Mouse (Mus musculus) erythroblast, adult 5-6 weeks (primary cell): Measurements from ENCODE around the gene Ifngr2. TPM values are rescaled to one million over a fixed set of nuclear protein-coding genes. Genes with fewer than 3 reads are reported as not detected.
"Not testable (repeated sequence)": the region's sequence is repeated elsewhere in the genome, so short reads cannot be mapped to it uniquely, and the experiment has no call there.

ENCODE experiments used
- ATAC-seq: replicated peaks from 2 replicates; pipeline ENCODE4 v1.8.0; 2016; ENCODE audit warnings: moderate number of reproducible peaks, mild to moderate bottlenecking, moderate TSS enrichment, inconsistent platforms; ENCODE audit not compliant: poor library complexity, low FRiP score, severe bottlenecking
- total RNA-seq, 2 experiments: library from RNA; stranded (forward) in 1 of 2; stranded (reverse) in 1 of 2; fragments of 150-400 nt in 1 of 2; fragments of 200-764, 138-1000 nt in 1 of 2; gene quantifications; 2 replicates each; pipeline versions ENCODE4 v1.2.3 to v1.2.4; 2015 to 2017; ENCODE audit warnings: low replicate concordance in 2 of 2

Ifngr2 gene
- 6.7 and 13.3 TPM in 2 replicates for total RNA-seq (2015; ENCODE audit: low replicate concordance)
- 3.9 and 6.4 TPM in 2 replicates for total RNA-seq (2017; ENCODE audit: low replicate concordance)

- ATAC-seq: peak; percentile 74
Measured at GRCm38 (mm10) chr16:91546836-91547741, at the start of gene Ifngr2. Ifngr2 (plus strand) TSS chr16:91547072.

- no peak for ATAC-seq
Measured at GRCm38 (mm10) chr16:91498041-91498440, 48.8 kb upstream of the Ifngr2 start.

GRCm38 (mm10) chr16:91504701-91505100, 42.2 kb upstream of the Ifngr2 start:
- ATAC-seq: no peak

GRCm38 (mm10) chr16:91505116-91505601, 41.7 kb upstream of the Ifngr2 start:
- ATAC-seq: no peak

- ATAC-seq: no peak
Measured at GRCm38 (mm10) chr16:91506396-91506795, 40.5 kb upstream of the Ifngr2 start.

GRCm38 (mm10) chr16:91512161-91512787, 34.6 kb upstream of the Ifngr2 start:
- peak; percentile 83 for ATAC-seq

- no peak for ATAC-seq
Measured at GRCm38 (mm10) chr16:91513099-91513498, 33.8 kb upstream of the Ifngr2 start.

GRCm38 (mm10) chr16:91517020-91517419, 29.9 kb upstream of the Ifngr2 start:
- peak; percentile 56 for ATAC-seq

- ATAC-seq: no peak
Measured at GRCm38 (mm10) chr16:91522040-91522439, 24.8 kb upstream of the Ifngr2 start.

GRCm38 (mm10) chr16:91522479-91523309, 24.2 kb upstream of the Ifngr2 start:
- no peak for ATAC-seq

- no peak for ATAC-seq
Measured at GRCm38 (mm10) chr16:91524206-91524605, 22.7 kb upstream of the Ifngr2 start.

- no peak for ATAC-seq
Measured at GRCm38 (mm10) chr16:91526274-91526673, 20.6 kb upstream of the Ifngr2 start.

- ATAC-seq: no peak
Measured at GRCm38 (mm10) chr16:91527051-91527450, 19.8 kb upstream of the Ifngr2 start.

GRCm38 (mm10) chr16:91527500-91527899, 19.4 kb upstream of the Ifngr2 start:
- ATAC-seq: no peak

- peak; percentile 47 for ATAC-seq
Measured at GRCm38 (mm10) chr16:91528578-91528977, 18.3 kb upstream of the Ifngr2 start.

- ATAC-seq: not testable (repeated sequence)
Measured at GRCm38 (mm10) chr16:91530830-91531229, 16.0 kb upstream of the Ifngr2 start.

GRCm38 (mm10) chr16:91531856-91532255, 15.0 kb upstream of the Ifngr2 start:
- no peak for ATAC-seq

- ATAC-seq: no peak
Measured at GRCm38 (mm10) chr16:91532429-91532828, 14.4 kb upstream of the Ifngr2 start.

- 0 out of 2 replicates have a peak, but pooled peaks have one; percentile 14 for ATAC-seq
Measured at GRCm38 (mm10) chr16:91533097-91534001, 13.5 kb upstream of the Ifngr2 start.
